ENCODE assay signal across 17 mouse cellular contexts in genomic region chr19:32887190-32887589, GRCm38 (mm10).
"Had no signal": no experiment of that assay in that cellular context is flagged by ENCODE, and none has a peak within 500 bp of the region (broad histone marks: within the 10 kb centered on the region; RNA-seq: fewer than 3 reads in every experiment).

No protein-coding gene starts in this region.

- DNase-seq: kidney, adult 9 months; kidney, postnatal 36 days; layer of hippocampus, adult 9-11 months; layer of hippocampus, postnatal 36 days; liver; liver, embryonic 13.5 days; liver, postnatal 0 days; midbrain, embryonic 14.5 days; retina, postnatal 1 day; right cerebral cortex, postnatal 4 days; thymus, postnatal 14 days had no signal

- H3K27me3 ChIP-seq: limb, embryonic 12.5 days; liver, embryonic 13.5 days; lung, embryonic 15.5 days; neural tube, embryonic 13.5 days had no signal

- H3K4me1 ChIP-seq: liver, embryonic 13.5 days had no signal

- H3K4me3 ChIP-seq: limb, embryonic 12.5 days; liver, embryonic 13.5 days; lung, embryonic 15.5 days; midbrain, embryonic 10.5 days; neural tube, embryonic 13.5 days had no signal

- H3K36me3 ChIP-seq: limb, embryonic 12.5 days; liver, embryonic 13.5 days; lung, embryonic 15.5 days; midbrain, embryonic 10.5 days; neural tube, embryonic 13.5 days had no signal

- H3K27ac ChIP-seq: kidney, postnatal 0 days; limb, embryonic 12.5 days; liver, embryonic 13.5 days; lung, embryonic 15.5 days; midbrain, embryonic 10.5 days; neural tube, embryonic 13.5 days; stomach, postnatal 0 days had no signal

- ATAC-seq: liver, postnatal 0 days had no signal
